Mouse (Mus musculus): ENCODE results near the gene Stip1. TPM values are rescaled to one million over a fixed set of nuclear protein-coding genes. Genes with fewer than 3 reads are reported as not detected.
"Not testable (repeated sequence)": the region's sequence is repeated elsewhere in the genome, so short reads cannot be mapped to it uniquely, and the experiment has no call there.

Gene Stip1
- polyA plus RNA-seq, 1 experiment from 2014 or later: 51.4 TPM

DNA sequence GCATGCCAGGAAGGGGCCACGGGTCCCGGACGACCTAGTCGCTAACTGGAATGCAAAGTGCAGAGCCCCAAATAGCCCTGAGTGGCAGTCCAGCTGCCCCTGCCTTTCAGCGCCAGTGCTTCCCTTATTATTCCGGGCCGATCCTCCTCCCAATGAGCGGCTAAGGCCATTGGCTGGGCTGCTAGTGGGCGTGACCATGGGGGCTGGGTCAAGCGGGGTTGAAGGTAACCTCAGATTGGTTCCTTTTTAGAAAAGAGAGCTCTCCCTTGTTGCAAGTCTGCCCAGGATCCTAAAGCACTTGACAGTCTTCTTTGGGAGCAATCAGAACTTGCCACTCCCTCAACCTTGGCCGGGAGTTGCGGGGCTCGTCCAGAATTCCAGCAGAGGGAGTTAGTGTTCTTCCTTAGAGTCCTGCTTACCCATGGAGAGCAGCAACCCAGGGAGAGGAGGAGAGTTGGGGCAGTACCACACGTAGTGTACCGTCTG is 18.0 kb upstream of the Stip1 start:
- Histone ChIP-seq H3K4me3 (ENCODE audit: low read depth, low read length) (peak overlapping the region; percentile 67), H3K9me3 (ENCODE audit: low read length) (no peaks in the 10 kb centered on the region), H3K4me2 (ENCODE audit: low read depth, low read length) (peak overlapping the region; percentile 99), H3K4me1 (ENCODE audit: insufficient read depth) (peaks cover 23% of the 10 kb centered on the region), H3K27ac (ENCODE audit: low read depth) (peak overlapping the region; percentile 72), H3K36me3 (replicated peaks; ENCODE audit: insufficient read depth, low read length) (no peaks in the 10 kb centered on the region), H3K27me3 (ENCODE audit: insufficient read depth, low read length) (no peaks in the 10 kb centered on the region), H3K9ac (replicated peaks) (peak overlapping the region; percentile 70)
- peak; percentile 82 for ATAC-seq
- peak; percentile 35 for TF ChIP-seq CTCF (IDR thresholded peaks at IDR 0.05; ENCODE audit: low read depth)
- no peak for TF ChIP-seq EP300 (IDR thresholded peaks at IDR 0.05; ENCODE audit: low read depth)
- WGBS (ENCODE audit: insufficient replicate concordance): 5% methylated on average over 15 of the region's 15 CpGs
- peak; percentile 90 for DNase-seq

DNA sequence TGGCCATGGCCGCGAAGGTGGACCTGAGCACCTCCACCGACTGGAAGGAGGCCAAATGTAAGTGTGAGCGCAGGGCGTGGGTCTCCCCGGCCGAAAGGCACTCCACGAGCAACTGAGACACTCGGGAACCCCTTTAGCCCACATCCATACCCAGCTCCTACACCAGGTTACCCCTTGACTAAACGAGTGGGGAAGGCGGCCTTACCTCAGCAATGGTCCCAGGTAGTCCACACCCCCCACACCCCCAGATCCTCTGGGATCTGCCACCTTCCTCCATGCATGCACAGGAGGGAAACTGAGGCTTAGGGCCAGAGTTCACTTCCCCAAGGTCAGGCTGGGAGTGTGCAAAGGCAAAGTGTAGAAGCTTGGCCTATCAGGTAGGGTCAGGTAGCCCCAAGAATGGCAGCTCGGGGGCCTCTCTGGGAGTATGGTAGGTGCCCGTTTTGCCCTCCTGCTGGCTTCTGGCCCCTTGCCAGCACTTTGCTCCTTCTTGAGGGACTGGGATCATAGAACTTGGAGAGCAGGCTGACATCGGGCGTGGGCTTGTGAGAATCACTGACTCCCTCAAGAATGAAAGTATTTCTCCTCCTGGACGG is 17.5 kb upstream of the Stip1 start:
- TF ChIP-seq CTCF (IDR thresholded peaks at IDR 0.05; ENCODE audit: low read depth) (no peak), EP300 (IDR thresholded peaks at IDR 0.05; ENCODE audit: low read depth) (no peak)
- Histone ChIP-seq H3K36me3 (replicated peaks; ENCODE audit: insufficient read depth, low read length) (no peaks in the 10 kb centered on the region), H3K27ac (ENCODE audit: low read depth) (peak overlapping the region; percentile 70), H3K4me1 (ENCODE audit: insufficient read depth) (peaks cover 23% of the 10 kb centered on the region), H3K4me3 (ENCODE audit: low read depth, low read length) (peak overlapping the region; percentile 67), H3K4me2 (ENCODE audit: low read depth, low read length) (peak overlapping the region; percentile 99), H3K9me3 (ENCODE audit: low read length) (no peaks in the 10 kb centered on the region), H3K27me3 (ENCODE audit: insufficient read depth, low read length) (no peaks in the 10 kb centered on the region), H3K9ac (replicated peaks) (peak overlapping the region; percentile 70)
- ATAC-seq: peak; percentile 26
- DNase-seq: no peak
- WGBS (ENCODE audit: insufficient replicate concordance): 2% methylated on average over 16 of the region's 16 CpGs

DNA sequence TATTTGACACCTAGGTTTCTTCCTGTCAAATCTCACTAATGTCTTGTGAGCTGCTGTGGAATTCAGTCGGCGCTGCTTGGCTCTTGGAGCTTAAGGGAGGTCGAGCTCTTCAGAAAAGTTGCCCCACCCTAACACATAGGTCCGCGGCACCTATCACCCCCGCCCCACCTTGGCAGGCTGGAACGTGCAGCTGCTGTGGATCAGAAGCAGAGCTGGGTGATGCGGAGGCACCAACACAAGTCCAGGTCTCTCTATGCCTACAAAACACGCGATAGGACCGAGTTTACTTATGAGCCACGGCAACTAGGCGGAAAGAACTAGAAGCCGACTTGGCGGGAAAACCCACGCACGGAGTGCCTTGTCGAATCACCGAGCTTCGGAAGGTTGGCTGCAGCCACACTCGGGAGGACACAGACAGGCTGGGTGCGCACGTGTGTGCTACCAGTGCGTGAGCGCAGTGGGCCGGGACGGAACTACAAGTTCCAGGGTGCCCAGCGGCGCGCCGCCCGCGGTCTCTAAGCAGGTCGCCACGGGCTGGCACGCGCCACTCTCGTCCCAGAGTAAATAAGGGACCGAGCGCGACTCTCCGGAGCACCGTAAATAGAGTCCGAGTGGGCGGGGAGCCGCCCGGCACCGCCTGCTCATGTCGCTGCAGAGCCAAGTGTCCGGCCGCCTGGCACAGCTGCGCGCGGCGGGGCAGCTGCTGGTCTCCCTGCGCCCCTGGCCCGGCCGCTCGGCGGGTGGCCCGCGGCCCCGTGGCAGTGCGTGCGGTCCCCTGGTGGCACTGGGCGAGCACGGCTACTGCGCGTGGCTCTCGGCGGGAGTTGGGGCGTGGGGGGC is 16.7 kb upstream of the Stip1 start, which contains the start of gene Macrod1:
Gene Macrod1, plus strand, starts transcription at position 563 of the 840 bp plus-strand sequence.
- WGBS (ENCODE audit: insufficient replicate concordance): 1% methylated on average over 68 of the region's 72 CpGs
- H3K27me3 ChIP-seq (ENCODE audit: insufficient read depth, low read length): no peaks in the 10 kb centered on the region
- DNase-seq (peak; percentile 85), ATAC-seq (peak; percentile 81)
- peak within 1 kb of the TSS; percentile 70 for H3K27ac ChIP-seq (ENCODE audit: low read depth)
- H3K9me3 ChIP-seq (ENCODE audit: low read length): no peaks in the 10 kb centered on the region; the same call in 1 of the 2 replicates
- H3K4me3 ChIP-seq (ENCODE audit: low read depth, low read length): peak within 1 kb of the TSS; percentile 67
- peak within 1 kb of the TSS; percentile 70 for H3K9ac ChIP-seq (replicated peaks)
- H3K4me2 ChIP-seq (ENCODE audit: low read depth, low read length): peak within 1 kb of the TSS; percentile 99
- no peak for TF ChIP-seq EP300 (IDR thresholded peaks at IDR 0.05; ENCODE audit: low read depth)
- no peak for TF ChIP-seq CTCF (IDR thresholded peaks at IDR 0.05; ENCODE audit: low read depth)
- no peaks in the 10 kb centered on the region for H3K36me3 ChIP-seq (replicated peaks; ENCODE audit: insufficient read depth, low read length)
- H3K4me1 ChIP-seq (ENCODE audit: insufficient read depth): peaks cover 23% of the 10 kb centered on the region

DNA sequence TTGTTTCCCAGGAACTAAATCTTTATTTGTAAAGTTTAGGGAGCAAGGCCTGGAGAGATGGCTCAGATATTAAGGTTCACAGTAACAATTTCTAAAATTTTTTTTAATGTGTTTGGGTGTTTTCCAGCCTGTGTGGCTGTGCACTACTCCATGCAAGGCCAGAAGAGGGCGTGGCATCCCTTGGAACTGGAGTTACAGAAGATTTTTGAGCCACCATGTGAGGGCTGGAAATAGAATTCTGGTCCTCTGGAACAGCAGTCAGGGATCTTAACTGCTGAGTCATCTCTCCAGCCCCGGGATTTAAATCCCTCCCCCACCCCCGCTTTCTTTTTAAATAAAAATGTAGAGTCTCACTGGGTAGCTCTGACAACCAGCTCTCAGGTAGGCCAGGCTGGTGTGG is 15.4 kb upstream of the Stip1 start:
- no peak for TF ChIP-seq EP300 (IDR thresholded peaks at IDR 0.05; ENCODE audit: low read depth)
- peak; percentile 17; the same call in 1 of the 2 replicates for TF ChIP-seq CTCF (IDR thresholded peaks at IDR 0.05; ENCODE audit: low read depth)
- 41% methylated on average over 3 of the region's 3 CpGs for WGBS (ENCODE audit: insufficient replicate concordance)
- no peaks in the 10 kb centered on the region for H3K27me3 ChIP-seq (ENCODE audit: insufficient read depth, low read length)

DNA sequence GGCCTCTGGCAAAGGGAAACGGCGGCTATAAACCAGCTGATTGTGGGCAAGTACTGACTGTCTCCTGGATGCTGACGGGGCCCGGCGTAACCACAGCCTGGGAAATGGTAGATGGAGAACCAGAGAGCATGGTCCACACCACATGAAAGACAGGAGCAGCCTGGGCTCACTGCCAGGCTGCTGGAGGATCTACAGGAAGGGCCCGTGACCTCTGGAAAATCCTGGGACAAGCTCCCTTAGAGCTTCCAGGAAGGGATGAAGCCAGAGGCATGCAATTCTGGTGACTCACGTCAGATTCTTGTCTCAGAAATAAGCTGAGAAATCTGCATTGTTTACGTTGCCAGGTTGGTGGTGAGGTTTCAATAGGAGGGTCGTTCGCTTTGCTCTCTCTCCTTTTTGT is 15.0 kb upstream of the Stip1 start:
- no peaks in the 10 kb centered on the region for H3K27me3 ChIP-seq (ENCODE audit: insufficient read depth, low read length)
- no peak for ATAC-seq
- no peaks in the 10 kb centered on the region for H3K36me3 ChIP-seq (replicated peaks; ENCODE audit: insufficient read depth, low read length)
- H3K4me2 ChIP-seq (ENCODE audit: low read depth, low read length): no peak overlapping the region
- H3K4me1 ChIP-seq (ENCODE audit: insufficient read depth): peaks cover 23% of the 10 kb centered on the region
- 59% methylated on average over 10 of the region's 10 CpGs for WGBS (ENCODE audit: insufficient replicate concordance)
- DNase-seq: no peak
- no peak overlapping the region for H3K27ac ChIP-seq (ENCODE audit: low read depth)
- H3K9ac ChIP-seq (replicated peaks): no peak overlapping the region
- no peak for TF ChIP-seq CTCF (IDR thresholded peaks at IDR 0.05; ENCODE audit: low read depth)
- TF ChIP-seq EP300 (IDR thresholded peaks at IDR 0.05; ENCODE audit: low read depth): no peak
- no peaks in the 10 kb centered on the region; the same call in 1 of the 2 replicates for H3K9me3 ChIP-seq (ENCODE audit: low read length)
- no peak overlapping the region for H3K4me3 ChIP-seq (ENCODE audit: low read depth, low read length)

More for the DNA sequence above, 15.4 kb upstream of the Stip1 start:
- ATAC-seq: no peak
- Histone ChIP-seq H3K9me3 (ENCODE audit: low read length) (no peaks in the 10 kb centered on the region; the same call in 1 of the 2 replicates), H3K36me3 (replicated peaks; ENCODE audit: insufficient read depth, low read length) (no peaks in the 10 kb centered on the region), H3K27ac (ENCODE audit: low read depth) (no peak overlapping the region), H3K4me1 (ENCODE audit: insufficient read depth) (peaks cover 23% of the 10 kb centered on the region), H3K4me2 (ENCODE audit: low read depth, low read length) (no peak overlapping the region), H3K9ac (replicated peaks) (no peak overlapping the region), H3K4me3 (ENCODE audit: low read depth, low read length) (no peak overlapping the region)
- no peak for DNase-seq

DNA sequence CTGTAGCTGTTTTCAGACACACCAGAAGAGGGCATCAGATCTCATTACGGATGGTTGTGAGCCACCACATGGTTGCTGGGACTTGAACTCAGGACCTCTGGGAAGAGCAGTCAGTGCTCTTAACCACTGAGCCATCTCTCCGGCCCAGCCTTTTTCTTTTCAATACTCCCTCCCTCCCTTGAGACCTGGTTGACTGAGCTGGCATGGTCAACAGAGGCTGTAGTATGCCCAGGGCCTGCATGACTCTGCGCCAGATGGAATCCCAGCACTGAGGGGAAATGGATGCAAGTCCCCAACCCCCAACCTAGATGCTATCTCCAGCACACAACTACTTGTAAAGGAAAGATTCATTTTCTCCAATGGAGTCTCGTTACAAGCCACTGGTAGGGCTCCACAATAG is 13.6 kb upstream of the Stip1 start:
- not testable (repeated sequence) for DNase-seq; H3K4me2 ChIP-seq (ENCODE audit: low read depth, low read length); H3K36me3 ChIP-seq (replicated peaks; ENCODE audit: insufficient read depth, low read length); H3K9me3 ChIP-seq (ENCODE audit: low read length); H3K27ac ChIP-seq (ENCODE audit: low read depth); ATAC-seq; H3K27me3 ChIP-seq (ENCODE audit: insufficient read depth, low read length); H3K9ac ChIP-seq (replicated peaks); H3K4me3 ChIP-seq (ENCODE audit: low read depth, low read length)
- WGBS (ENCODE audit: insufficient replicate concordance): 81% methylated on average over 4 of the region's 4 CpGs
- peaks cover 20% of the 10 kb centered on the region for H3K4me1 ChIP-seq (ENCODE audit: insufficient read depth)
